Mouse (Mus musculus): ENCODE measurements at regions not wholly inside any gene's neighbourhood (a gene's known extent, or its start where the extent isn't known, plus 50 kb on each side); places are given as distances from the start of the nearest gene placed in this dataset.

GRCm38 (mm10) chr8:103425967-103426366 is 640.5 kb upstream of the Cdh11 start:
- DNase-seq (ENCODE audit: low read depth, low spot score), result no peak

GRCm38 (mm10) chr8:103430874-103431492 is 645.5 kb upstream of the Cdh11 start:
- no peak for DNase-seq (ENCODE audit: low read depth, low spot score)

GRCm38 (mm10) chr8:103433532-103434105 is 648.2 kb upstream of the Cdh11 start:
- no peak for DNase-seq (ENCODE audit: low read depth, low spot score)

- no peak for DNase-seq (ENCODE audit: low read depth, low spot score)
Measured at GRCm38 (mm10) chr8:103438995-103439717, 653.7 kb upstream of the Cdh11 start.

- DNase-seq (ENCODE audit: low read depth, low spot score), result peak; percentile 8
Measured at GRCm38 (mm10) chr8:103441163-103441562, 655.7 kb upstream of the Cdh11 start.

- DNase-seq (ENCODE audit: low read depth, low spot score), result no peak
Measured at GRCm38 (mm10) chr8:103442420-103443125, 657.1 kb upstream of the Cdh11 start.

GRCm38 (mm10) chr8:103444577-103444976 is 656.8 kb upstream of the Cdh5 start:
- DNase-seq (ENCODE audit: low read depth, low spot score), result no peak

GRCm38 (mm10) chr8:103445378-103445777 is 656.0 kb upstream of the Cdh5 start:
- no peak for DNase-seq (ENCODE audit: low read depth, low spot score)

- DNase-seq (ENCODE audit: low read depth, low spot score), result no peak
Measured at GRCm38 (mm10) chr8:103447916-103448315, 653.5 kb upstream of the Cdh5 start.

- no peak for DNase-seq (ENCODE audit: low read depth, low spot score)
Measured at GRCm38 (mm10) chr8:103451381-103452018, 649.9 kb upstream of the Cdh5 start.

- DNase-seq (ENCODE audit: low read depth, low spot score), result no peak
Measured at GRCm38 (mm10) chr8:103457176-103457575, 644.2 kb upstream of the Cdh5 start.

- no peak for DNase-seq (ENCODE audit: low read depth, low spot score)
Measured at GRCm38 (mm10) chr8:103463557-103463956, 637.9 kb upstream of the Cdh5 start.

- no peak for DNase-seq (ENCODE audit: low read depth, low spot score)
Measured at GRCm38 (mm10) chr8:103464777-103465353, 636.6 kb upstream of the Cdh5 start.

- DNase-seq (ENCODE audit: low read depth, low spot score), result no peak
Measured at GRCm38 (mm10) chr8:103467536-103468160, 633.8 kb upstream of the Cdh5 start.

GRCm38 (mm10) chr8:103469049-103469448 is 632.4 kb upstream of the Cdh5 start:
- no peak for DNase-seq (ENCODE audit: low read depth, low spot score)

- DNase-seq (ENCODE audit: low read depth, low spot score), result no peak
Measured at GRCm38 (mm10) chr8:103470316-103470715, 631.1 kb upstream of the Cdh5 start.

- no peak for DNase-seq (ENCODE audit: low read depth, low spot score)
Measured at GRCm38 (mm10) chr8:103475816-103476797, 625.3 kb upstream of the Cdh5 start.

- peak; percentile 4 for DNase-seq (ENCODE audit: low read depth, low spot score)
Measured at GRCm38 (mm10) chr8:103482033-103482720, 619.2 kb upstream of the Cdh5 start.

- DNase-seq (ENCODE audit: low read depth, low spot score), result no peak
Measured at GRCm38 (mm10) chr8:103485441-103485840, 616.0 kb upstream of the Cdh5 start.
